Mouse (Mus musculus): ENCODE data around the gene Zbtb40. TPM values are rescaled to one million over a fixed set of nuclear protein-coding genes. Genes with fewer than 3 reads are reported as not detected.

The Zbtb40 gene
- 10.8 and 11.1 TPM in 2 replicates for polyA plus RNA-seq (2012; rRNA removed; ENCODE audit: low replicate concordance)

DNA sequence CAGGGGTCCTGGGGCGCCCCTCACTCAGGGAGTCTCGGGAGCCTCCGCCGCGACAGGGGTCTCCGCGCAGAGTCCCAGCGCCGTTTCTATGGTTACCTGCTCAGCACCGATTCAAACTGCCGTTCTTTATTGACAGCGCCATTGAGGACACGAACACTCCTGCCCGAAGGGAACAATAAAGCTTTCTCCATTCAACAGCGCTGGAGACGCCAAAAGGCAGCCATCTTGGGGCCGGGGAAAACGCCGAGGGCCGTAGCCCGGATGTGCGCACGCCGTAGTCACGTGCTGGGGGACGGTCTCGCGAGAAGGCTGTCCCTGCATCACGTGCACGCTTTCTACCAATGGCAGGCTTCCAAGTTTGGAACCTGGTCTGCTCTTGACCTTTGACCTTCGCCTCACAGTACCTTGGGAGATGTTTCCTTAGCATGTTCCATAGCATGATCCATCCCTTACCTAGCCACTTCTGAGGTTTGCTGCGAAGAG is at the start of gene Zbtb40:
TSS of gene Zbtb40 (minus strand) at position 252 of the 483 bp plus-strand sequence.

DNA sequence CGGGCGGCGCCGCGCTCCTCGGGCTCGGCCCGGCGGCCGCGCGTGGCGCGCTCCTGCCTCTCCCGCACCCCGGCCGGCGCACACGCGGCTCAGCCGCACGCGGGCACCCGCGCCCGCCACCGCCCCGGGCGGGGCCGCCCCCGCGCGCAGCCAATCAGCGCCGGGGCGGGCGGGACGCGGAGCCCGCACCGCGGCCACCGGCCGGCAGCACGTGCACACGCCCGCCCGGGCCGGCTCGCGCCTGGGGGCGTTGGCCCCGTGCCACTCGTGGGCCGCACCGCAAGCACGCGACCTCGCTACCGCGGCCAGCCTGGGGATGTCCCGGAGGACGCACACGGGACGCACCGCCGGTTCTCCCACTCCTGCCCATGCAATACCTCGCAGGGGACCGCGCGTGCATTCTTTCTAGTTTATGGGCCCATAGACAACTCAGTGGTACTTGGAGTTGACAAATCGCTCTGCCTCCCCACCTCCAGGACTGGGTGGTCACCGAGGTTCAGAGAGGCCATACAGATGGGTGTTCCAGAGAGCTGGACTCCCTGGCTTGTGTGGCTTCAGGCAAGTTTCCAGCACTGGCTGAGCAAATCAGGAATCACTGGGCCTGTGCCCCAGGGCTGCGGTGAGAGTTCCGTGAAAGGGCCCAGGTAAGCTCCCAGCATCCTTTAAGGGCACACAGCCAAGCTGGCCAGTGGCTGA is 91.7 kb downstream of the Zbtb40 start, which contains the start of gene Epha8:
TSS of gene Epha8 (minus strand) at position 66 of the 696 bp plus-strand sequence.

Other genes with a start within 250 kb of the Zbtb40 start
- 12.2 and 25.1 TPM in 2 replicates for gene Ephb2, start 212.8 kb downstream of the Zbtb40 start, polyA plus RNA-seq (2012; rRNA removed; ENCODE audit: low replicate concordance)
- gene C1qb, start 162.6 kb downstream of the Zbtb40 start, polyA plus RNA-seq (2012; rRNA removed; ENCODE audit: low replicate concordance) = 337 and 397 TPM in 2 replicates
- 348 and 460 TPM in 2 replicates for gene C1qc, start 155.7 kb downstream of the Zbtb40 start, polyA plus RNA-seq (2012; rRNA removed; ENCODE audit: low replicate concordance)
- 216 and 318 TPM in 2 replicates for gene C1qa, start 150.0 kb downstream of the Zbtb40 start, polyA plus RNA-seq (2012; rRNA removed; ENCODE audit: low replicate concordance)
- gene Epha8, start 92.0 kb downstream of the Zbtb40 start, polyA plus RNA-seq (2012; rRNA removed; ENCODE audit: low replicate concordance) = 0.04 and 0.05 TPM in 2 replicates
- gene Wnt4, start 228.7 kb upstream of the Zbtb40 start, polyA plus RNA-seq (2012; rRNA removed; ENCODE audit: low replicate concordance) = 8.5 and 8.8 TPM in 2 replicates